Mouse (Mus musculus) cortical plate, adult 2 months (tissue): ENCODE data around the gene Cnga3.

Source experiments
- CTCF ChIP-seq: fragments of 200-500 bp; IDR thresholded peaks from 2 replicates; pipeline ENCODE4 v1.5.1; 2011; ENCODE audit warnings: mild to moderate bottlenecking, control low read depth, low read length; ENCODE audit not compliant: insufficient read depth; ENCODE audit errors: extremely low read depth
- POLR2A ChIP-seq: fragments of 200-500 bp; IDR thresholded peaks from 2 replicates; pipeline ENCODE4 v1.6.1; 2011; ENCODE audit warnings: mild to moderate bottlenecking, low read length, control low read depth; ENCODE audit not compliant: insufficient read depth; ENCODE audit errors: extremely low read depth

DNA sequence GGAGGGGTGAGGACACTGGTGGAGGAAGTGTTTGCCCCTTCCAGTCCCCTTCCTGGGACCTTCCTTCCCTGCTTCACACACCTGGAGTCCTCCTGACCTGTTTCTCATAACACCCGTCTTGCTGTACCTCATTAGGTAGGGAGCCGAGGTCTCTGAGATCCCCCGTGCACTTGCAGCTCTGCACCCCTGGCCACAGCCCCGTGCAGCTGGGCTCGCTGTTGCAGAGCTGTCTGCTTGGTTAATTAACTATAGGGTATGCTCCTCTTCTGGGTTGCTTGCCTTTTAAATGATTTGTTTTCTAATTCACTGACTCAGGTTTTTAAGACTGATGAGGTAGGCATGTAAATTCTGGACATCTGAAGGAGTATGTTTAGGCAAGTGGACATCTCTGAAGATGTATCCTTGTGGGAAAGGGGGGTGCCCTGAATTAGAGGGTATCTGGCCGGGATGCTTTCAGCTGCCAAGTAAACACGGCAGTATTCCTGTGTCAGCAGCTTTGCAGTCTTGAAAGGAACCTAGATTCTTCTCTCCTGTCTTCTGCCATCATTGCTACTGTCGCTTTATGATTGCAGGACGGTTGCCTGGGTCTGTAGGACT lies 91.6 kb downstream of the Cnga3 start:
- TF ChIP-seq POLR2A (no peak), CTCF (no peak)
